Mouse (Mus musculus) adrenal gland, postnatal 0 days (tissue): ENCODE measurements around the gene Trim75. TPM values are rescaled to one million over a fixed set of nuclear protein-coding genes. Genes with fewer than 3 reads are reported as not detected.

Experiments used
- polyA plus RNA-seq: library from polyadenylated mRNA; unstranded; fragments of >200 nt; fragmentation: Nextera tagmentation; extraction: Ambion mirVana; gene quantifications from 2 replicates; pipeline ENCODE4 v1.2.1, GENCODE M21; 2015

The Trim75 gene
- not detected in 2 replicates for polyA plus RNA-seq

GRCm38 (mm10) chr8:64987731-64988130 lies at the start of gene Trim75:
Gene Trim75 (minus strand): TSS chr8:64987831.

DNA sequence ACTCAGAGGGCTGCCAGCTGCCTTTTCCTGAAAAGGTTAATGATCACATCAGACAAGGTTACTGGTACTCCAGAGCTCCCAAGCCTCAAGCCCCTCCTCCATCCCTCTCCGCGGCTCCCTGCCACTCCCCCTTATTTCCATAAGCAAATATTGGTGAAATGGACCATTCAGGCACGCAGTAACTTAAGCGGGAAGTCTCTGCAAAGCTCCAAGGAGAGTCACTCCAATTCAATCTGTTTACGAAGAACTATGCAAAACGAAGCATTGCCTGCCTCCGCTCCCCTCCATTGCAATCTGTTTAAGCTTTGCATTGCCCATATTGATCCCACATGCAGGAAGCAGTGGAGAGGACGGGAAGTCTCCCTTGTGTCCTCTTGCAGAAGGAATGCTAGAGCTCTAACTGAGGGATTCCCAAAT lies 49.5 kb upstream of the Trim75 start, which contains the start of gene Apela:
Gene Apela (minus strand): TSS at position 220 of the 417 bp plus-strand sequence.

GRCm38 (mm10) chr8:65018423-65018822 lies 30.8 kb upstream of the Trim75 start, which contains the start of the genes Trim61 and Trim60:
Gene Trim61 (minus strand): TSS chr8:65018523.
Gene Trim60 (minus strand): TSS chr8:65018584.

DNA sequence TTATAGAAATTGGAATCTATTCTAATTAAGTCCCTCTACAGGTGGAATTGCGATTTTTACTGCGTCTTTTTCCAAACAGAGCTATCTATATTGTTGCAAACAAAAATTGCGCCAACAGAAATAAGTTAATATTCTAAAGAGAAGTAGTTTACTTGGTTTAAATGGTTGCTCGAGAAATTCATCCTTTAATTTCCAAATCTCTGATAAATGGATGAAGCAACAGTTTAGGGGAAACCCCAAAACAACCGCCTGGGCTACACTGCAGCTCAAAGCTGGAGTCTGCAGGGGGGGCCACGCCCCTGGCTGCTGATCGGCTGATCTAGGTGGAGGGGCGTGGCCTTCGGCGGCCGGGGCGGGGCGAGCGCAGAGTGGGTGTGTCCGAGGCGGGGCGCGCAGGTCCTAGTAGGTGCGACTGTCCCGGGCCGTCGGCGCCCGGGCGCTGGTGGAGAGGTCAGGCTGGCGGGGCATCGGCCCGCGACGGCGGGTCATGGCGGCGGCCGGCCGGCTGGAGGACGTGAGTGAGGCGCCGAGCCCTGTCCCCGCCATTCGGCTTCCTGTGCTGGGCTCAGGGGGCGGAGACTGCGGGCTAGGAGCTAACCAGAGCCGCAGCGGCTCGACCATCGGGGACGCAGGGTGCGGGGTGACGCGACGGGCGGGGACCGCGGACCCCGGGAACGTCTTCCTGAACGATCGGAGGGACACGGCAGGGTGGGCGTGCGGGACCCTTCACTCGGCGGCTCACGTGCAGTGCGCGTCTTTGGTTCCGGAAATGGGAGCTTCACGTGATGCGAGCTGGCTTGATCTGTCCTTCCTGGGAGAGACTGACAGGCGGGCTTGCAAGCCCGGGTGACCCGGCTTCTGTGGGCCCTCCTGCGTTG lies 40.6 kb downstream of the Trim75 start, which contains the start of gene Tmem192:
Gene Tmem192 (plus strand): TSS at position 366 of the 878 bp plus-strand sequence.

Other genes starting within 250 kb of the Trim75 start
- gene Klhl2, start 137.8 kb downstream of the Trim75 start, polyA plus RNA-seq: 11.8 and 21.6 TPM in 2 replicates
- gene Tmem192, start 40.6 kb downstream of the Trim75 start, polyA plus RNA-seq: 66.8 and 103 TPM in 2 replicates
- gene Trim61, start 30.7 kb upstream of the Trim75 start, polyA plus RNA-seq: not detected in 2 replicates
- gene Trim60, start 30.8 kb upstream of the Trim75 start, polyA plus RNA-seq: not detected in 2 replicates
- gene Apela, start 49.5 kb upstream of the Trim75 start, polyA plus RNA-seq: 0.19 and 1.0 TPM in 2 replicates
- gene Gm10663, start 87.2 kb upstream of the Trim75 start, polyA plus RNA-seq: not detected in 2 replicates
- 0.32 TPM in 1 of 2 replicates, not detected in the other for gene BC030870, start 141.7 kb upstream of the Trim75 start, polyA plus RNA-seq